Mouse (Mus musculus) kidney, adult 2 months (tissue): Measurements from ENCODE around the gene Cep55. TPM values are rescaled to one million over a fixed set of nuclear protein-coding genes. Genes with fewer than 3 reads are reported as not detected.

ENCODE experiments used
- DNase-seq: peaks from one replicate; pipeline ENCODE4 v3.0.0; 2021
- H3K27ac ChIP-seq: fragments of 200-500 bp; 2 replicates; pipeline ENCODE4 v1.5.1; 2012; ENCODE audit warnings: low read depth, low read length, control low read depth, inconsistent platforms; ENCODE audit not compliant: insufficient read depth
- H3K27me3 ChIP-seq: fragments of 200-500 bp; replicated peaks from 2 replicates; pipeline ENCODE4 v1.6.1; 2012; ENCODE audit warnings: mild to moderate bottlenecking, moderate library complexity, low read length, inconsistent platforms; ENCODE audit not compliant: control insufficient read depth, insufficient read depth
- H3K36me3 ChIP-seq: fragments of 200-500 bp; 2 replicates; pipeline ENCODE4 v1.6.1; 2012; ENCODE audit warnings: mild to moderate bottlenecking, moderate library complexity, low read length, inconsistent platforms; ENCODE audit not compliant: control insufficient read depth, insufficient read depth
- H3K4me1 ChIP-seq: fragments of 200-500 bp; 2 replicates; pipeline ENCODE4 v1.6.1; 2011; ENCODE audit warnings: low read length; ENCODE audit not compliant: control insufficient read depth, insufficient read depth
- H3K4me3 ChIP-seq: fragments of 200-500 bp; 2 replicates; pipeline ENCODE4 v1.5.1; 2011; ENCODE audit warnings: mild to moderate bottlenecking, low read depth, low read length, control low read depth; ENCODE audit not compliant: insufficient read depth
- CTCF ChIP-seq: fragments of 200-500 bp; conservative IDR thresholded peaks from 2 replicates; pipeline ENCODE4 v1.5.1; 2011; ENCODE audit warnings: low read depth, mild to moderate bottlenecking, control low read depth, low read length, moderate library complexity, mixed read lengths; ENCODE audit not compliant: insufficient read depth, insufficient read length
- POLR2A ChIP-seq: fragments of 200-500 bp; IDR thresholded peaks from one replicate; pipeline ENCODE4 v1.6.1; 2011; ENCODE audit warnings: low read depth, low read length, control low read depth
- WGBS: fragments of 180-500 bp; shearing (Covaris S2); methylation state at CpG from one replicate; pipeline ENCODE4 v1.1.7; 2018; 5-methylcytosine and 5-hydroxymethylcytosine counted together
- polyA plus RNA-seq: library from polyadenylated mRNA; depleted of rRNA; stranded (reverse); fragments of >200 nt; gene quantifications from 2 replicates; pipeline ENCODE4 v1.2.3, GENCODE M21; 2012

Cep55 gene
- polyA plus RNA-seq, 1 experiment = 0.14 TPM

DNA sequence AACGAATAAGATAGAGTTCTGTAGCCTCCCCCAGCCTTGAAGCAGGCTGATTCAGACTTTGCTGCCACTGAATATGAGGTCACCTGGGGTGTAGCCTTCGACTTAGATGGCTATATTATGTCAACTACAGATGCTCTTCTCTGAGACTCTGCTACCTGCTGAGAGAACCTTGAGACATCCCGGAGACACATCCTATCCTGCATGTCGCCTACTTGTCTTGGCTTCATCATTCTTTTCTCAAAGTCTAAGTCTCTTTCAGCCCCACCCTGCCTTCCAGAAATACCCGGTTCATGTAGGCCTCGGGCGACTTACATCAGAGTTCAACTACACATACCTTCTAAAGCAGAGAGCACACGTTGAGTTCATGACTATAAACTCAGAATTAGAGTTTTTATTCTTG is 2.1 kb downstream of the Cep55 start:
- no peak overlapping the region for H3K4me3 ChIP-seq
- H3K4me1 ChIP-seq = peaks cover 2% of the 10 kb centered on the region; the same call in 1 of the 2 replicates
- 87% methylated on average over 8 of the region's 8 CpGs for WGBS
- TF ChIP-seq CTCF (no peak), POLR2A (no peak)
- no peaks in the 10 kb centered on the region for H3K36me3 ChIP-seq
- no peaks in the 10 kb centered on the region for H3K27me3 ChIP-seq
- no peak for DNase-seq
- H3K27ac ChIP-seq = no peak overlapping the region

DNA sequence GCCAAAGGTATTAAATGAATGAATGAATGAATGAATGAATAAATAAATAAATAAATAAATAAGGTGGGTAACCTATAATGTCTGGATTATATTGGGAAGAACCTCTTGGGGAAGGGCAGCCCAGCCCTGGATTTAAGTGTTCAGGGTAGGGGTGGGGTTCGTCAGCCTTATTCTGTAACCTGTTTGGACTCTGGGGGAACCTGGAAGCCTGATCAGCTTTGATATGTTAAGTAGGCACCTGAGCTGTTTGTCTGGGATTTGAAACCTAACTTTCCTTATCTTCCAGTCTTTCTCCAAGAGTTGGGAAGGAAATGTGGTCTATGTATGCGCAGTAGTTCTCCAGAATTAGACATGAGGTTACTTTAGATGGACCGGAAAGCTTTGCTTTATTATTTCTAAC is 8.4 kb downstream of the Cep55 start:
- WGBS = 96% methylated on average over 3 of the region's 3 CpGs
- TF ChIP-seq CTCF (no peak), POLR2A (no peak)
- H3K4me1 ChIP-seq = no peaks in the 10 kb centered on the region
- DNase-seq = no peak
- H3K36me3 ChIP-seq = no peaks in the 10 kb centered on the region
- H3K4me3 ChIP-seq = no peak overlapping the region
- no peaks in the 10 kb centered on the region for H3K27me3 ChIP-seq
- no peak overlapping the region for H3K27ac ChIP-seq

DNA sequence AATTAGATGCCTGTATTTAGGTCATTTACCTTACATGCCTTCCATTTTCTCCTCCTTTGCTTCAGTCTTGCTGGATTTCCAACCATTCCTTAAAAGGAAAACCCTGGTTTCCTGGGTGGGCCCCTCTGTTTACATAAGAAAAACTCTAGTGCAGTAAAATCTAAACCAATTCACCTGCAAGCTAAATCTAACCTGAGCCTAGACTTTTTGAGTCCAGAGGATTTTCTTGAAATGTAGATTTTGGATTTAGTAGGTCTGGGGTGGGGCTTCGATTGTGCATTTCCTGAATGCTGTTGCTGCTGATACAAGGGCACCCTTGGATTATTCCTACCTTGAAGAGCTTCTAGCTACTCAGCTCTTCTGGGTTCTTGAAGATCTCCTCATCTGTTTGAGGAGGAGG is 9.2 kb downstream of the Cep55 start:
- 97% methylated on average over 1 of the region's 1 CpGs for WGBS
- no peaks in the 10 kb centered on the region for H3K36me3 ChIP-seq
- TF ChIP-seq CTCF = no peak
- TF ChIP-seq POLR2A = no peak

DNA sequence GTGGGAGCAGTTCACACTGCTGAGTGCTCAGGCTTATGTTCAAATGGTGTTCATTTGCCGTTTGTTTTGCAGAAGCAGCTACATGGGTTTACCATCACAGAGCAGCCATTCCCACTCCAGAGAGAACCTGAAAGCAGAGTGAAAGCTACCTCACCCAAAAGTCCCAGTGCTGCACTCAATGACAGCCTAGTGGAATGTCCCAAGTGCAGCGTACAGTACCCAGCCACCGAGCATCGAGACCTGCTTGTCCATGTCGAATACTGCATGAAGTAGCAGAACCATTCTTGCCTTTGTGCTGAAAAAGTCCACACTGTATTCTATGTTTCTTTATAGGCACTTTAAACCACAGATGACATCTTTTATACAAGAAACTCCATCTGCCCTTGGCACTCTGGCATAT is 18.4 kb downstream of the Cep55 start:
- H3K27ac ChIP-seq = no peak overlapping the region
- no peaks in the 10 kb centered on the region for H3K27me3 ChIP-seq
- DNase-seq = no peak
- no peak for TF ChIP-seq POLR2A
- no peak for TF ChIP-seq CTCF
- H3K4me1 ChIP-seq = no peaks in the 10 kb centered on the region
- no peaks in the 10 kb centered on the region for H3K36me3 ChIP-seq
- WGBS = 97% methylated on average over 5 of the region's 5 CpGs
- no peak overlapping the region for H3K4me3 ChIP-seq

More for the DNA sequence above, 9.2 kb downstream of the Cep55 start:
- no peak for DNase-seq
- no peak overlapping the region for H3K4me3 ChIP-seq
- no peaks in the 10 kb centered on the region for H3K27me3 ChIP-seq
- H3K27ac ChIP-seq = no peak overlapping the region
- H3K4me1 ChIP-seq = no peaks in the 10 kb centered on the region

DNA sequence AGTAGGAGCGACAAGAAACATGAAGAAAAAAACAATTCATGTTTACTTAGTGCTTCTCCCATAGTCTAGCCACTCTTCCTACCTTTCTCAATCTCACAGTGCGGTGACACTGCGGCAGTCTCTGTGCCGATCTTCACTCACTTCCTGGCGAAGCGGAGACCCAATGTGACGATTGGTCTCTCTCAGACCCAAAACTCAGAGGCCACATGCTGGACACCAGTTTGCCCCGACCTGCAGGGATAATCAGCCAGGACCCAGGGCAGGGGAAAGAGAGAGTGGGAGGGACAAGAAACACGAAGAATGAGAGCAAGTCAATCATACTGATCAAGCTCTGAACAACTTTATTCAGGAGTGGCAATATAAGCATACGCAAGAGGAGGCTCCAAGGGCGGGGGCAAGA is 20.2 kb downstream of the Cep55 start:
- H3K4me3 ChIP-seq = no peak overlapping the region
- no peak for TF ChIP-seq POLR2A
- no peak for TF ChIP-seq CTCF
- 86% methylated on average over 11 of the region's 11 CpGs for WGBS
- H3K27me3 ChIP-seq = no peaks in the 10 kb centered on the region
- no peaks in the 10 kb centered on the region for H3K4me1 ChIP-seq
- no peak for DNase-seq
- no peaks in the 10 kb centered on the region for H3K36me3 ChIP-seq
- H3K27ac ChIP-seq = no peak overlapping the region

DNA sequence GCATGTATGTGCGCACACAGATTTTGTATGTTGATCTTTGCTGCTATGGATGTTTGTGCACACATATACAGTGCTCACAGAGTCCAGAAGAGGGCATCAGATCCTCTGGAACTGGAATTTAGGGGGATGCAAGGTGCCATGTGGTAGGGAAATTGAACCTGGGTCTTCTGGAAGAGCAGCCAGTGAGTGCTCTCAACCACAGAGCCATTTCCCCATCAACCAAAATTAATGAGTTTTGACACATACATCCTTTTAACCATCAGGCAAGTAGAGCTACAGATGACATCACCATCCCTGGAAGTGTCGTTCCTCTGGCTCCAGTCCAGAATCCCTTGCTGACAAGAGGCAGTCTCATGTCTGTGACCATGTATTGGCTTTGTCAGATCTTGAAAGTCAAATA is 21.4 kb downstream of the Cep55 start:
- TF ChIP-seq CTCF (no peak), POLR2A (no peak)
- no peaks in the 10 kb centered on the region for H3K4me1 ChIP-seq
- no peak for DNase-seq

DNA sequence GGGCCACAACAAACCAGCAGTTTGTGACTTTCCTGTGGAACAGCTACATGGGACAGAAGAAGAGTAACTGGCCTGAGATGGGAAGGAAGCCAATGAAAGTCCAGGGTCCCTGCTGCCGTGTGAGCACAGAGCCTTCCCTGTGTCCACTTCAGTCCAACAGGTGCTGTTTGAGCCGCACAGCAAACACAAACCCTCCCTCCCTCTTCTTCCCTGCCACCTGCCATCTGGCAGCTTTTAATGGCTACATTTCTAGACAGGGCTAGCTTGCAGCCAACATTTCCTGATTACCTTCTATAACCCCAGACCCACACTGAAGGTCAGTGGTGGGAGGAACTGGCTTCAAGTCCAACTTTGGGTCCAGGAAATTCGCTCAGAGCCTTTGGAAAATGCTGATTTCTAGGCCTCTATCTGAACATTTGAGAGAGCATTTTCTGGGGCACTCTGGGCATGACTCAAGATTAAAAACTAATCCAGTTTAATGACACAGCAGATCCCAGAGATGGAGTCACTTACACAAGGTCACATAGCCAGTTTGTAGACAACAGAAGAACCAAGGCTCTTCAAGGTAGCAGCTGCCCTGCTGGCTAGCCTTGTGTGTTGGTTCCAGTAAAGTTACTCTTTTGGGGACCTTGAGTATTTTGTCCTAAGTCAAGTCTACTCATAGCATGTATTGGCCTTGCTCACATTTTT is 23.2 kb downstream of the Cep55 start:
- TF ChIP-seq CTCF (no peak), POLR2A (no peak)
- no peaks in the 10 kb centered on the region for H3K27me3 ChIP-seq

More for the DNA sequence above, 21.4 kb downstream of the Cep55 start:
- Histone ChIP-seq H3K27me3 (no peaks in the 10 kb centered on the region), H3K4me3 (no peak overlapping the region), H3K27ac (no peak overlapping the region), H3K36me3 (no peaks in the 10 kb centered on the region)
- WGBS = 71% methylated on average over 2 of the region's 2 CpGs

DNA sequence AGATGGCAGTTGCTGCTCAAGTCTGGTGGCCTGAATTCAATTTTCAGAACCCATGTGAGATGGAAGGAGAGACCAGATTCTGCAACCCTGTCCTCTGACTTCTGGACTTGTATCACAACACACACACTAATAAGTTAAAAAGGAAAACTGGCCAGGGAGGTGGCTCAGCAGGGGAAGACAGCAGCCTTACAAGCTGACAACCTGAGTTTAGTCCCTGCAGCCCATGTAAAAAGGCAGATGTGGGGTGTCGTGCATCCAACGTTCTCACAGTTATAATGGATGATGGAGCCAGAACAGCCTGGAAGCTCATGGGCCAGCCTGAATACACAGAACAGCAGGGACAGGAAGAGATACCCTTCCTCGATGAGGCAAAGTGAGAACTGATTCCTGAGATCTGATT is 26.6 kb downstream of the Cep55 start:
- H3K4me1 ChIP-seq = no peaks in the 10 kb centered on the region
- 60% methylated on average over 3 of the region's 3 CpGs for WGBS
- no peaks in the 10 kb centered on the region for H3K27me3 ChIP-seq
- H3K27ac ChIP-seq = no peak overlapping the region
- no peak for TF ChIP-seq POLR2A
- DNase-seq = no peak
- H3K4me3 ChIP-seq = no peak overlapping the region
- H3K36me3 ChIP-seq = no peaks in the 10 kb centered on the region

More for the DNA sequence above, 23.2 kb downstream of the Cep55 start:
- Histone ChIP-seq H3K36me3 (no peaks in the 10 kb centered on the region), H3K27ac (no peak overlapping the region), H3K4me3 (no peak overlapping the region), H3K4me1 (no peaks in the 10 kb centered on the region)
- DNase-seq = no peak
- WGBS = 52% methylated on average over 3 of the region's 3 CpGs
